Mouse (Mus musculus): Measurements from ENCODE around the gene Rpe65.

- TF ChIP-seq POLR2A (IDR thresholded peaks at IDR 0.05; ENCODE audit: control insufficient read depth, low read depth, low read length) (no peak), CTCF (IDR thresholded peaks at IDR 0.05; ENCODE audit: control insufficient read depth, insufficient read depth, insufficient replicate concordance, low read depth, low read length) (no peak)
Measured at GRCm38 (mm10) chr3:159550224-159550623, 48.8 kb upstream of the Rpe65 start.

Data from testis, adult 2 months (tissue).